Mouse (Mus musculus) adrenal gland (tissue): Measurements from ENCODE around the gene Ptprg.
"Not testable (repeated sequence)": the region's sequence is repeated elsewhere in the genome, so short reads cannot be mapped to it uniquely, and the experiment has no call there.

Experiments
- intact Hi-C: fragments of 180-260 bp; cut with DNase I; formaldehyde crosslinking; loops from one replicate; pipeline ENCODE4 v1.15.1; 2025

Gene Ptprg

DNA sequence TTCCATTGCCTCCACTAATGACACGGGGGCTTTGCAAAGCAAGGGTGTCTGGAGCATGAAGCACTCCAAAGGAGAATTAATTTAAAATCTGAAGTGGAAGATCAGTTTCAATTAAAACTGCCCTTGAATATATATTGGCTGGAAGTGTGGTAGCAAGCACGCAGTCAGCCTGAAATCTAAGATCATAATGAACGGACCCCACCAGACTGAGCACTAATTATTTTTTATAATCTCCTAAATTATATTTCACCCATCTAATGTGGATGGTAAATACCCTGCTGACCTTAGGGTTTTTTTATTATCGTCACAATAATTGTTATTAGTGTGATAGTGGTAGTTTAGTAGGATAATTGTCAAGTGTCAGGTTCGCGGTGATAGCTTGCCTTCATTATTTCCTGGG lies 397.0 kb downstream of the Ptprg start:
- intact Hi-C loops, result no loop called here

DNA sequence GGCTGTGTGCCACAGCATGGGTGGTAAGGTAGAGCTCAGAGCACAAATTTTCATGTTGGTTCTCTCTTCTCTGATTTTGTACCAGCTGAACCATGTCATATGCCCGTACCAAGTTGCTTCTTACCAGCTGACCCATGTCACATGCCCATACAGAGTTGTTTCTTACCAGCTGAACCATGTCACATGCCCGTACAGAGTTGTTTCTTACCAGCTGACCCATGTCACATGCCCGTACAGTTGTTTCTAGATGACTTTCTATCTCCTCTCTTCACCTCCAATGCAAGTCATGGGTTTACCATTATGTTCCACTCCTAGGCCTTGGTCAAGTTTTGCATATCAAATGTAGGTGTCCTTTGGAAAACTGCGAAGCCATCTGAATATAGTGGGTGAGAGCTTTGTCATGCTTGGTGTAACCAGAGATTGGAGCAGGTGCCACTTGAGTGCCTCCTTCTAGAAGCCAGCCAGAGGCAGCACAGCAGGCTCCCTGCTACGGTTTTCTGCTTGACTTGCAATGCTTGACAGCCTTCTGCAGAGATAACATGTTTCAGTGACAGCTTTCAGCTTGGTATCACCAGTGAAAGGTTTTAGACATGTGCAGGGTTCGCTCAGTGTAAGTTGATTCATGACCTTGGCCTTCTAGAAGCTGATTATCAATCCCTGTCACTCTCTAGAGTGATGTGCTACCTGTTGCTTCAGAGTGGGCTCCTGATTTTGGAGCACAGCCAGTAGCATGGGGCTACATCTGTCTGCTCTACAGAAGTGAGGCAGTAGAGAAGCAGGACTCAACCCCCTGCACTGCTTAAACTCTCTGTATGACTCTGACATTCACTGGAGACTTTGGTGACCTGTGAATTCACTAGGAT lies 401.9 kb downstream of the Ptprg start:
- intact Hi-C loops, result no loop called here

DNA sequence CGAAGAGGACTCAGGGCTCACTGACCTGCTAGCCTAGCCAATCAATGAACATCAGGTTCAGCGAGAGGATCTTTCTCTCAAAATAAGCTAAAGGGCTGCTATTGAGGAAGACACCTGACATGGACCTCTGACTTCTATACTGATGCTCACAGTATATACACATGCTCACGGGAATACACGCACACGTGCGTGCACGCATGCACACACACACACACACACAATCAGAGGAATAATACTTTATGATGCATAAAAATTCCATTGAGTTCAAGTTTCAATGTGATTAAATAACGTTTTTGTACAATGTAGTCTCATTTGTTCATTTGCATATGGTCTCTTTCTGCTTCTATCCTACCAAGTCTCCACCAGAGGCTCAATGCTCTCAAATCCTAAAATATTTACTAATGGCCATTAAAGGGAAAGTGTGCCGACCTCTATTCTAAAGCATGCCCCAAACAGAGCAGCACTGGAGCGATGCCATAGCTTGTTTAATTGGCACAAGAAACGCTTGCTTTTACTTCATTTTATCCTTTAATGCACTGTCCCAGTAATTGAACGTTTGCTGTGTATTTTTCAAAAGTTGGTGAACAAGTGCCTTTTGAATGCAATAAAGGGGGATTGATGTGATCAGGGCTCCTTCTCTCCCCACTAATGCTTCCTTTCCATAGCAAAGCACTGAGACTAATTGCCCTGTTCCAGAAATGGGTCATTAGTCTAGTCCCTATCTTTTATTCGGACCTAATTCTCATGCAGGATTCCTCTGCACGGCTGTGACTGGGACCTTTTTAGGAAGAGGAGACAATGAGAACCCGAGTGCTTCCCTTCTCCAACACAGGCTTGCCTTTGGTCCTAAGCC lies 407.2 kb downstream of the Ptprg start:
- intact Hi-C loops, result no loop called here

DNA sequence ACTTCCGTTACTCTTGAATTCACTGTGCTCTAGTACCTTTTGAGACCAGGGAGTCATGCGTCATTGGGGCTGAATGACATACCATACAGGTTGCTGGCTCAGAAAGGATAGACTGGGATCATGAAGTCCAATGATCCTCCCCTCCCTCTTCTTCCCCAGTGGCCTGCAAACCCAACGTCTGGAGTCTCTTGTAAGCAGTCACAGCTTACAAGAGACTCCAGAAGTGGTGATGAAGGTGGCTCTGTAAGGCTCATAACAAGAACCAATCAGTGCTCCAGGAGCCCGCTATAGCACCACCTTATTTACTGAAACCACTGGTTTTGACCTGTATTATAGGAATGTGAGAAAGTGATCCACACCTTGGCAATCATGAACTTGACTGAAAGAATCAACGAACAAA lies 408.8 kb downstream of the Ptprg start:
- intact Hi-C loops, result no loop called here

DNA sequence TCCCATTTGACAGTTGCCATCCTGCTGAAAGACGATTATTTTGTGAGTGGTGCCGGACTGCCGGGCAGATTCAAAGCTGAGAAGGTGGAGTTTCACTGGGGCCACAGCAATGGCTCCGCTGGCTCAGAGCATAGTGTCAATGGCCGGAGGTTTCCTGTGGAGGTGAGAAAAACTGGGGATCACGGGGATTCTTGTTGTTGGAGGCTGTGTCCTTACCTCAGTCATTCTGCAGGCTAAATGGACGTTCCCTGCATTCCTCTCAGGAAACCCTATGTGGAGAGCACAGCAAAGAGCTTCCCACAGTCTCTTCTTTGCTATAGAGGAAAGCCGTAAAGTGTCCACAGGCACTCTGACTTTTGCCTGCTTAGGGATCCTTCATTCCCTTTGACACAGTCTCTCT lies 409.2 kb downstream of the Ptprg start:
- intact Hi-C loops, result no loop called here

DNA sequence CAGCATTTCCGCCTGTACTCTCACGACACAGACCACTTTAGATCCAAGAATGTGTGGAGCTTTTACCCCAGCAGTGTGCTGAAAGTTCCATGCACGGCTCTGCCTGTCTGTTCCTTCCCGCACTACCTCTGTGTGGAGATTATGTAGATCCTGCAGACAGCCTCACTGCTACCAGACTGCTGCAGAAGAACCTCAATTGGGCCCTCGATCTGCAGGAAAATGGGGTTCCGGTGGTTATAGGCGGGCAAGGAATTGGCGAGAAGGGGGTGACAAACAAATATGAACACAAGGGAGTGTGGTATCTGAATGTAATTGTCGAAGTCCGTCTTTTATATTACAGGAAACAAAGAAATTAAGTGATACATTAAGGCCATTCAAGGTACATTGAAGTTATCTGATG lies 410.5 kb downstream of the Ptprg start:
- intact Hi-C loops, result no loop called here

DNA sequence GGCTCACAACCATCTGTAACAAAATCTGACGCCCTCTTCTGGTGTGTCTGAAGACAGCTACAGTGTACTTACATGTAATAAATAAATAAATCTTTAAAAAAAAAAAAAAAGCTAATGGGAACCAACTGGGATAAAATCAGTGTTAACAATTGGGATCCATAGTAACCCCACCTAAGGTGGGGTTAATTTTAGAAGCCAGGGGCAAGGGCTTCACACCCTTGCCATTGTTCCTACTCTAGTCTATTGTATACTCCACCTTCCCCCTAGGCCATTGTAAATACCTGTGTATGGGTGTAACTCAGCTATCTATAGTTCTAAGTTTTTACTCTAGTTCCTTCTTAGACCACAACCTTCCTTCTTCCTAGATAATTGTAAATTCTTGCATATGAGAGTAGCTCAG lies 411.0 kb downstream of the Ptprg start:
- intact Hi-C loops, result not testable (repeated sequence)

DNA sequence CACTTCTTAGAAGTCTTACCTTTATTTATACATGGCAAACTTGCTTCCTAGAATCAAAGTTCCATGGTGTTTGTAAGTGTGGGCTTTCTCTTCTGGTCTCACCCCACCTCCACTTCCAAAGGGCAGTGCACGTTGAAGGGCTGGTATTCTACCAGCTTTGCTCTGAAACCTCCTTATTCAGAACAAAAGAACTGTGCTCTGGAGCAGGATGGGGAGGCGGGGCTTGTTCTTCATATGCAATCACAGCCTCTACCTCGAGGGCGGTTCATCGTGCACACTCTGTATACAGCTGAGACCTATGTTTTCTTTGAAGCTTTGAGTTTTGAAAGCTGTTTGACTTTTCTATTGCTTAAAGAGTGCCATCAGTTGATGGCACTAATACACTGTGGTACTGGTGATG lies 412.5 kb downstream of the Ptprg start:
- intact Hi-C loops, result no loop called here

DNA sequence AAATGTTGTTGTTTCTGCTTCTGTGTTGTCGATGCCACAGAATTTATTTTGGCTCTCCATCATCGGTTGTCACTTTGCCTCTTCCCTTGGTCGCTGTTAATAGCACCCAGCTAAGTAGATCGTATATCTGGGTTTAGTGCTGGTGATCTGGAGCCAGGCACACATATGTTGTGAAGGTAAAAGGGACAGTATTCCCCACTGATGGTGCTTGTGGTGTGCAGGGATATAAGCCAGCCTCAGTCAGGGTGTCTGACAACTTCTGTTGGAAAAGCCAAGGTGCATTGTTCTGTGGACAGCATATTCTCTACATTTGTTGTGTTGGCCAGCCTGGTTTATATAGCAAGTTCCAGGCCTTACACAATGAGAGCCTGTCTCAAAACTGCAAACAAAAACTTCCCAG lies 428.4 kb downstream of the Ptprg start:
- intact Hi-C loops, result no loop called here

DNA sequence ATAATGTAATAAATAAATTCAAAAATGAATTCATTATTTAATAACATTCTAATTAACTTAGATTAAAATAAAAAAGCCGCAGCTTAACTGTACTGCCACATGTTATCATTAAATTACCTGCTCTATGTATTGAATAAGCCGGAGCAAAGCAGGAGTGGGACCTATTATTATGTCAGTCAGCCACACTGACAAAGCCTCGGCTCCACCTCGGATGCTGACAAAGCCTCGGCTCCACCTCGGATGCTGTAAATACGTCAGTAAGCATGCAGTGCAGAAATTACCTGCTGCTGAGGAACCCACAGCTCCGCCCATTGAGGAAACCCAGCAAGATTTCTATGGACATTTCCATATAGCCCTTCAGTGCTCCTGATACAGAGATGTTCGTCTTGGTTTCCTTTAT lies 429.7 kb downstream of the Ptprg start:
- intact Hi-C loops, result no loop called here

DNA sequence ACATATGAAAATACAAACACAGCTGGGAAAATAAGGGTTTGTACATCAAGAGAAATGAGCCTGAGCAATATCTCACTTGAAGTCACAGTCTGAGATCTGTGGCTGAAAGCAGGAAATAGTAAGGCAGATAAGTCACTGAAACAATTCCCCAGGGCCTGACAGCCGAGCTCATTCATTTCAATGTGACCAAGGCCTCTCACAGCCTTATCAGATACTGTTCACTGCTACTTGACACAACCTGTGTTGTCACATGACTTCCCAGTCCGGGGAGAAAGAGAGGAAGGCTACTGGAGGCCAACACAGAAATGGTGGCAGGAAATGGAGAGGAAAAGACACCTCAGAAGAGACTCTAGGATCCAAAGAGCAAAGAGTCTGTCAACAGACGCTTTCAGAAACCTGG lies 430.8 kb downstream of the Ptprg start:
- intact Hi-C loops, result no loop called here

DNA sequence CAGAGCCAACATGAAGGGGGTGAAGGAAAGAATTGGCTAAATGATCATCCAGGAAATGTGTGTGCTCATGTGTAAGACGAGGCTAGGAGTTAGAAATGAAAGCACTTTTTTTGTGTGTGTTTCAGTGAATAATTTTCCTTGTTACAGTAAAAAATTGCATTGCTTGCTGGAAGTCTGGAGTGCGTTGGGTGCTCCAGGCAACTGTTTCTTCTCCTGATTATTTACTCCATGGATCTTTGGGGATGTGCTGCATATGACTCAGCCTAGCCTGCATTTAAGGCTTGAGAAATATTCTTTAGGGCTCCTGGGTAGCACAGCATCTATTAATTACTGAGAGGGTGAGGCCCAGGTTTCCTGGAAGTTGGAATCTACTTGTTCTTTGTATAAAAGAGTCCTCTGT lies 435.6 kb downstream of the Ptprg start:
- intact Hi-C loops, result no loop called here

DNA sequence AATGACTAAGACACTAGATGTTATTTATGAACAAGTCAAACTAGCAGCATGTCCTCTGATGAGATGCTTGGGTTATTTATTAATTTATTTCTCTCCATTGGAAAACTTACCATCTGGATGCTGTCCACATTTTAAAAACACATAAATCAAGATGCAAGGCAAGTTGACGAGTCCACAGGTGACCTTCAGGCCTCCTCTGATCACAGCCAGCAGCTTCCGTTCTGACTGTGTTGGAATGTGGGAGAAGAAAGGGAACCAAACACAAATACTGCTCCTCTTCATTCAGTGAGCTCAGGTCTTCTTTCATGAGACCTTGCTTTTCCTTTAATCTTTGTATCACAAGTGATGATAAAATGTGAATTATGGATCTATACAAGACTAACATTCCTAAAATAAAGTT lies 437.8 kb downstream of the Ptprg start:
- intact Hi-C loops, result no loop called here

DNA sequence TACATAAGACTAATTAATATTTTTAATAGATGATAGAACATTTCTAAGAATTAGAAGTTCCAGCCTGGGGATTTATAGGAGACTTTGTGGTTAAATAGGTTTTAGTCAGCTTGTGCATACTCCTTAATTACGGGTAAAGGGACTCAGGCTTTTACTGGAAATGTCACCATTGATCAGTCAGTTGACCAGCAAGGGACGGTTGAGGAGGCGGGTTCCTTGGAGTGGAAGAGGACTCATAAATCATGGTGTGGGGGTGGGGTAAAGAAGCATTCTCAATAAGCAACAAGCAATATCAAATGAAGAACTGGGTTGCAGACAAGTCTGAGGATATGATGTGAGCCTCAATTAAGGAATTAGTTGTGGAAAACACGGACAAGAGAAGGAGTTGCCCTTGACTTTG lies 438.8 kb downstream of the Ptprg start:
- intact Hi-C loops, result no loop called here

DNA sequence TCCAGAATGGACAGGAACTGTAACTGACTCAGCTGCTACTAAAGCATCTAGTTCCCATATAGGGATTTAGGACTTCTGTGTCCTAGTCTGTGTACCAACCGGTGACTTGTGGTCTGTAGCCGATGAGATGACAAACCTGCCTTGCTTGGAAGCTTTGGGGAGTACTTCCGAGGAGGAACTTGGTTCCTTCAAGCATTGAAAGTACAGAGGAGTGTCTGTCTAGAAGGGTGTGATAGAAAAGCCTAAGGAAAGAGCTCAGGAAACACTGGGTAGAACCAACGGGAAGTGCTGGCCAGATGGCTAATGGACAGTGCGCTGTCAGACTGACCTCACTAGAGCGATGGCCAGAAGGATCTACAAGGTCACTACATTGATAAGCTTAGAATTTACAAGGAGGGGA lies 439.2 kb downstream of the Ptprg start:
- intact Hi-C loops, result no loop called here

DNA sequence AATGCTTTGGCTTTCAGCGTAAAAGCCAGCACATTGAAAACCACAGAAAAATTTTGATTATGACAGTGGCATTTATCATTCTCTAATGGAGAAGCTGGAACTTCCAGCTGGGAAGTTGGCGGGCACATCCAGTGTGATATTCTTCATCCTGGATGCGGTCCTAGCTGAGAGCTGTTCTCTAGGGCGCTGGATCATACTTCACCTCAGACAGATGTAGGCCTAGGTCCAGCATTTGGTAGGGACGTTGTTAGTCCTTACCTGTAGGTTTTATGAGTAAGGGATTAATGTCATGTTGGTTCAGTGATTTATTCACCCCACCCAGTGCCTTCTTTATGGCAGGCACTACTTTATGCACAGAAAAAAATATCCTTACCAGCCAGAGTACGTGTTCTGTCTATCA lies 444.2 kb downstream of the Ptprg start:
- intact Hi-C loops, result no loop called here

DNA sequence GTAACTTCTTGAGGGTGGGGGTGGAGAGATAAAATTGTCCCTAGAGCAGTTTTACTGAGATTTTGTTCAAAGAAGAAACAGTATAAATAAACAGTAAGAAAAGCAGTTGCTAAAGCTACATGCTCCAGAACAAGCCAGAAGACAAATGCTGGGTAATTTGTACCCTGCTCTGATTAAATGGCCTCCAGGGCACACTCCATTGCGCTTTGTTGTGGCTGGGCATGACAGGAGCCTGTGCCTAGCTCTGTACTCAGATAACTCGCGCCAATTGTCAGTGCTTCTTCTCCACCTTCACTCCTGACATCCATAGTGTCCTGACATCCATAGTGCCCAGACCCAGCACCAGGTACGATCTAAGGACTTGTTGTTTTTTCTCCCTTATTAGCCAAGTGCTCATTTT lies 445.1 kb downstream of the Ptprg start:
- intact Hi-C loops, result no loop called here

DNA sequence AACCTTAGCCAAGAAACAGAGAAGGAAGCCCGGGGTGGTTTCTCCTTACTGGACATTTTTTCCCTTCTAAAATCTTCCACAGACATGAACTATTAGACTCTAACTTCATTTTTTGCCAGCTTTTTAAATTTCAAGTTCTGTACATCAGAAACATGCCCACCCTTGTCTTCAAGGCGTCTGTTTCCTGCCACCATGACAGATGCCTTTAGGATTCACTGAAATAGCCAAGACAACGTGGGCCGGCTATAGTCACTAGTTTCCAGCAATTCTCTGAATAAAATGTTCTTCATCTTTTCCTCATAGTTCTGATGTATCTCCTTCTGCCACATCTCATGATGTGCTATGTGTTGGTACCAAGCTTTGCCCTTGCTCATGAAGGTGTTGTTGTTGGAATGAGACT lies 450.7 kb downstream of the Ptprg start:
- intact Hi-C loops, result no loop called here

DNA sequence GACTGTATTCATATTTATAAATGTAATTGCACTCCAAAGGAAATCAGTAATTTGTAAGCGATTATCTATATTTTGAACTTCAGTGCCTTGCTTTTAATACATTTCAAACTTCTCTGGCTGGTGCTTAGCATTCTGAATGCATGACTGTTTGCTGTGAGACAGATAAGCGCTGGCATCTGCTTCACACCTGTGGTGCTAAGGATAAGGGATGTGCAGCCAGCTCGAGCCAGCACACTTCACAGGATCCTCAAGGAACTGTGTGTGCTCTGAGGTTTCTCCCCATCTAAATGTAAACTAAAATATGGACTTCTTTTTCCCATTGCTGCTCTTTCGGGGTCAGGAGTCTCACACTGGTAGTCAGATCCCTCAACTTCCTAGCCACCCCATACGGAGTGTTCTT lies 458.4 kb downstream of the Ptprg start:
- intact Hi-C loops, result no loop called here

DNA sequence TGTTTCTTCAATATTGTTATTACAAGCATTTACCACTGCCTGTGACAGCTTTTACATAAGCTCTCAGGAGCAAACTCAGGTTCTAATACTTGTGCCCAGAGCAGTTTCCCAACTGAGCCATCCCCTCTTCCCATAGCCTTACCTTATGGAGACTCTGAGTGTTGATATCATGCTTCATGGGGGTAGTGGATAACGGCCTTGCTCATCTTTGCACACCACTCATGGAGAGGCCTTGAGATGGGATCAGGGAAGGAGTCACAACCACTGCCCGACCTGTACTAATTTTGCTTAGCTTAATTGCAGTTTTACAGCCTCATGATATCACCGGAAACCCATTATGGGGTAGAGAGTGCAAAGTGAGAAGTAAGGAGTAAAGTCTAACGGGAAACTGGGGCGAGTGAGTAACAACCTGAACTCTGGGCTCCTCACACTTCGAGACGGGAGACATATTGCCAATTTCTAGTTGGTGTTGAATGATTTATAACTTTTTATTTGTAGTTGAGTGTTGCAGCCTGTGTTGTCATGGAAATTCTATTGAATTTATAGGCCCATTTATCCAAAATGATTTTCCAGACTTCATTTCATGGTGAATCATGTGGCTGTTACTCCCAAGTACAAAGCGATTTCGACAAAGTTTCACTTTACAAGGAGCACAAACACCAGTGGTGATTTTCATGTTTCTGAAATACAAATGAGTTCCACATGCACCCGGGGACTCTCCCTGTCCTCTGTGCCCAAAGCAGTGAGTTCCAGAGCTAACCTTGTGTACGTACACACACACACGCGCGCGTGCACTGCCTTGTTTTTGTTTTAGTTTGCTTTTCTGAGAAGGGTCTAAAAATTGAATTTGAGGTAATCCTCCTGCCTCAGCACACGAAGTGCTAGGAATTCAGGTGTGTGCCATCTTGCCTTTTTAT lies 472.7 kb downstream of the Ptprg start:
- intact Hi-C loops, result no loop called here

DNA sequence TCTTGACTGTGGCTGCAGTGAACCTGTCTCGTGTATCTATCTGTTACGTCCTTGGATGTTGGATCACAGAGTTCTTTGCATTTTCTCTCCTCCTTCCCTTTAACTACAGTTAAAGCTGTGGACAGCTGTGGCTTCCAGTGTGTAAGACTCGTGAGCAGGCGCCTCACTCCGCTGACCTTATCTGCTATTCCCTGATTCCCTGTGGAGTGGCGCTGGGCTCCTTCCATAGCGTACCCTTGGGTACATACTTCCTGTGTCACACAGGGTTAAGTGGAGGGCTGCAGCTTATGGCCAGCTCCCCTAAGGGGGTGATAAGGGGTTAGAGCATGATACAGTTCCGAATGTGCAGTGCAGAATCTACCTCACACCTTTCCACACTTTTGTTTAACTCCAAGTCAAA lies 473.9 kb downstream of the Ptprg start:
- intact Hi-C loops, result no loop called here

DNA sequence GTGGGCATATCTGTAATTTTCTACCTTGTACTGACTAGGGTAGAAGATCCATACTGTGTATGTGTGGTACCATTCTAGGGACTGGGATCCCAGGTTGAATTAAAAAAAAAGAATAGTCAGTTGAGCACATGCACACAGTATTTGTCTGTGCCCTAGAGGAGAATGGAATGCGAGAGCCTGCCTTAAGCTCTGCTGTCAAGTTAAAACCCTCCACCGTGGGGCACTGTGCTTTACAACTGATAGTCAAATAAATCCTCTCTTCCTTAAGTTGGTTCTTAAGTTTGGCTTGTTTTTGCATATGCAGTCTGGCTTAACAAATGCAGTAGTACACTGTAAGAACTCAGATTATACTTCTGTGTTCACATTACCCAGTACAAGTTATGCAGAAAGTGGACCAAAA lies 476.6 kb downstream of the Ptprg start:
- intact Hi-C loops, result no loop called here
